Mouse (Mus musculus) cerebellum, adult 2 months (tissue): ENCODE data around the gene Galk2. TPM values are rescaled to one million over a fixed set of nuclear protein-coding genes. Genes with fewer than 3 reads are reported as not detected.

Experiments
- DNase-seq, 2 experiments: peaks; one replicate each; pipeline ENCODE4 v3.0.0; 2021
- H3K27ac ChIP-seq: fragments of 200-500 bp; 2 replicates; pipeline ENCODE4 v1.5.1; 2012; ENCODE audit warnings: low read length, control low read depth, inconsistent platforms; ENCODE audit not compliant: insufficient read depth
- H3K27me3 ChIP-seq: fragments of 200-500 bp; 2 replicates; pipeline ENCODE4 v1.6.1; 2012; ENCODE audit warnings: inconsistent platforms, mild to moderate bottlenecking, low read length, moderate library complexity; ENCODE audit not compliant: control insufficient read depth, insufficient read depth
- H3K4me1 ChIP-seq: fragments of 200-500 bp; 2 replicates; pipeline ENCODE4 v1.6.1; 2011; ENCODE audit warnings: low read length; ENCODE audit not compliant: control insufficient read depth, insufficient read depth
- H3K4me3 ChIP-seq: fragments of 200-500 bp; replicated peaks from 2 replicates; pipeline ENCODE3; 2011; ENCODE audit warnings: mild to moderate bottlenecking, low read depth, low read length, control low read depth; ENCODE audit not compliant: insufficient read depth
- CTCF ChIP-seq: fragments of 200-500 bp; IDR thresholded peaks from 2 replicates; pipeline ENCODE4 v1.5.1; 2011; ENCODE audit warnings: low read depth, mild to moderate bottlenecking, control low read depth, low read length, moderate library complexity, borderline replicate concordance; ENCODE audit not compliant: insufficient read depth
- POLR2A ChIP-seq: fragments of 200-500 bp; IDR thresholded peaks from 2 replicates; pipeline ENCODE4 v1.6.1; 2011; ENCODE audit warnings: low read length, control low read depth, borderline replicate concordance; ENCODE audit not compliant: insufficient read depth
- WGBS: fragments of 180-500 bp; shearing (Covaris S2); methylation state at CpG from one replicate; pipeline ENCODE4 v1.1.7; 2018; 5-methylcytosine and 5-hydroxymethylcytosine counted together
- polyA plus RNA-seq: library from polyadenylated mRNA; depleted of rRNA; stranded (reverse); fragments of >200 nt; gene quantifications from 2 replicates; pipeline ENCODE4 v1.2.3, GENCODE M21; 2012

Gene Galk2
- polyA plus RNA-seq, 1 experiment = 19.2 TPM

DNA sequence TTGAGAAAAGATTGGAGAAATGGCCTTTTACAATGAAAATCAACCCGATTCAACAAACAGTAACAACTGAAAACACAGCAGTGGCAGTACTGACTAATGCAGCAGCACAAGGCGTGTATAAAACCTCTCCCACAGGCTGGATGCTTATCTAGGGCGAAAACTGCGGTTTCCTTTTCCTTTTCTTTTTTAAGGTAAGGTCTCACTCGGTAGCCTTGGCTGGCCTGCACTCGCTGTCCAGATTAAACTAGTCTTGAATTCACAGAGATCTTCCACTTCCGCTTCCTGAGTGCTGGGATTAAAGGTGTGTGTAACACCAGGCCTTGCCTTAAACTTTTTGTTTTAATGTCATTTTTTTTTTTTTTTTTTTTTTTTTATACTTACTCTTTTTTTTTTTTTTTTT lies 20.8 kb upstream of the Galk2 start:
- no peak for TF ChIP-seq POLR2A
- TF ChIP-seq CTCF = no peak
- Histone ChIP-seq H3K4me3 (no peak overlapping the region), H3K27ac (no peak overlapping the region), H3K4me1 (no peaks in the 10 kb centered on the region), H3K27me3 (no peaks in the 10 kb centered on the region)
- DNase-seq = no peak
- WGBS = 97% methylated on average over 7 of the region's 7 CpGs

DNA sequence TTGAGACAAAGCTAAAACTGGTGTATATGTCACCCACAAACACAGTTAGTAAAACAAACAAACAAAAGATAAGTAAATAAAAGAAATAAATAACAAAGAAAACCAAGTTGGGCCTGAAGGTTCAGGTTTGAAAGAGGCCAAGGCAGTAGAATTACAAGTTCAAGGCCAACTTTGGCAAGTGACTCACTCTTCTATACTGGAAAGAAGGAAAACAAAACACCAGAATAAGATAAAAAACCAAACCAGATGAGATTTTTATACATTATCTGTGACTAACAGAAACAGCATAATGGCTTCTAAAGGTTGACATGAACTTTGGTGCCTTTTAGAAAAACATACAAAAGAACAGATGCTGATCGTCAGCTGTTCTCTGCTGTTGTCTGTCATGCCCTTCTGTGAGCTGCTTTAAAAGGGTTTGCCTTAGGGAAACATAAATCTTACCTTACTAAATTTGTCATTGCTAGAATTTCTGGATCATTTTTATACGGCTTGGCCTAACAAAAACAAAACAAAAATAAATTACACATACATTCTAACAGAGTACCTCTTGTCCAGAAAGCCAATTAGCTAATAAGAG lies 20.1 kb upstream of the Galk2 start:
- Histone ChIP-seq H3K4me3 (no peak overlapping the region), H3K27ac (no peak overlapping the region), H3K27me3 (no peaks in the 10 kb centered on the region), H3K4me1 (no peaks in the 10 kb centered on the region)
- 93% methylated on average over 2 of the region's 2 CpGs for WGBS
- DNase-seq = no peak
- TF ChIP-seq CTCF (no peak), POLR2A (no peak)

DNA sequence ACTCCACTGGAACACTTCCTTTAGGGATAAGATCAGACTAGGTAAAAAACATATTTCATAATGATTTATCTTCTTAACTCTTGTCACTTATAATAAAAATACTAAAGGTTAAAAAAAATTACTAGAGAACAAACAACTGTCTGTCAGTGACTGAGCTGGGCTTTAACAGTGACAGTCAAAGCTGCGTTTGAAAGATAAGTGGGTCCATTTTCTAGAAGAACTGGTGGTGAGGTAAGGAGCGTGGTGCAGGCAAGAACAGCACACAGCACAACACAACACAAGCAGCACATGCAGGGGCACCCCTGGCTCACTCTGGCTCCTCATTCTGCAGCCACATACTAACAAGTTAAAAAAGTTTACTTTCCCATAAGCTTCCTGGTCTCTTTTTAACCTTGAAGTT lies 7.7 kb upstream of the Galk2 start:
- H3K27me3 ChIP-seq = no peaks in the 10 kb centered on the region
- H3K4me3 ChIP-seq = no peak overlapping the region
- no peak overlapping the region for H3K27ac ChIP-seq
- WGBS = 73% methylated on average over 2 of the region's 2 CpGs
- no peak for DNase-seq
- peaks cover 5% of the 10 kb centered on the region; the same call in 1 of the 2 replicates for H3K4me1 ChIP-seq
- TF ChIP-seq POLR2A = no peak
- TF ChIP-seq CTCF = no peak

DNA sequence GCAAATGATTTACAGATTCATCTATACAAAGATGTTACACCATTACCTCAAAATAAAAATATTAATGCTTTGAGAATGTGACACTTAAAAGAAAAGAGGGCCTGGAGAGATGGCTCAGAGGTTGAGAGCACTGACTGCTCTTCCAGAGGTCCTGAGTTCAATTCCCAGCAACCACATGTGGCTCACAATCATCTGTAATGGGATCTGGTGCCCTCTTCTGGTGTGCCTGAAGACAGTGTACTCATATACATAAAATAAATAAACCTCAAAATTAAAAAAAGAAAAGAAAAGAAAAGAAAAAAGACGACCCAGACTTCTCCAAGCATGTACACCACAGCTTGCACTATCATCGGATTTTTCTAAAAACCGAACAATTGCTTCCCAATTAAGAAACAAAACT lies 1.2 kb upstream of the Galk2 start:
- Histone ChIP-seq H3K27ac (no peak overlapping the region), H3K4me3 (no peak overlapping the region), H3K27me3 (no peaks in the 10 kb centered on the region), H3K4me1 (no peaks in the 10 kb centered on the region)
- WGBS = 39% methylated on average over 3 of the region's 3 CpGs
- no peak for DNase-seq
- TF ChIP-seq CTCF (no peak), POLR2A (no peak)

DNA sequence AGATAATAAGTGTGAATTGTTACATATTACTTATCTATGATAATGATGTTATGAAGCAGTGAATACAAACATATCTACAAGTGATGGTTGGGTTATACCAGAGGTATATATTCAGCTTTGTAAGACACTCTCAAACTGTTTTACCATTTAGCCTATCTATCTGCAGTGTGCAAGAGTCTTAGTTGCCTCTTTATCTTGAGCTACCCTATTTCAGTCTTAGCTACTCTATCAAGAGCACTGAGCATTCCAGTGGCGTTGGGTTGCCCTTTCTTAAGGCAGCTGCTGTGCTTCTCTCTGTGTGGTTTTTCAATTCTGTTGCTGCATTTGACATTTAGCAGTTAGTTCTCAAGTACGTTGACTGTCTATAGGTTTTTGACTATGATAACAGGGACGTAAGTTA lies 4.9 kb downstream of the Galk2 start:
- H3K4me3 ChIP-seq = no peak overlapping the region
- no peak overlapping the region for H3K27ac ChIP-seq
- no peaks in the 10 kb centered on the region for H3K27me3 ChIP-seq
- H3K4me1 ChIP-seq = no peaks in the 10 kb centered on the region
- no peak for DNase-seq
- WGBS = 76% methylated on average over 3 of the region's 3 CpGs
- no peak for TF ChIP-seq CTCF
- no peak for TF ChIP-seq POLR2A

DNA sequence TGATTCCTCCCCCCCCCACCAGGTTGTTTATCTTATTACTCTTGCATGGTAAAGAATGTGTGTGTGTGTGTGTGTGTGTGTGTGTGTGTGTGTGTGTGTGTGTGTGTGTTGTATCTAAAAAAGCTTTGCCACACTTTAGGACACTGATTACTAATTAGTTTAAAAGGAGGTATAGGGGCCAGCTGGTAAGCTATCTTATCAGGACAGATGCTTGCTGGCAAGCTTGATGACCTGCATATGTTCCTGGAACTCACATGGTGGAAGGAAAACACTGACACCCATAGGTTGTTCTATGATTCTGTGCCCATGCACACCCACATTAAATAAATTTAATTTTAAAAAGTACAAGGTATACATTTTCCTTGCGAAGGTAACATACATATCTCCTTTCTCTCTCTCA lies 5.6 kb downstream of the Galk2 start:
- no peak for TF ChIP-seq CTCF
- no peak for TF ChIP-seq POLR2A
- H3K4me3 ChIP-seq = no peak overlapping the region
- H3K27ac ChIP-seq = no peak overlapping the region
- no peaks in the 10 kb centered on the region for H3K27me3 ChIP-seq
- DNase-seq = no peak
- H3K4me1 ChIP-seq = no peaks in the 10 kb centered on the region
- WGBS = 88% methylated on average over 1 of the region's 1 CpGs

DNA sequence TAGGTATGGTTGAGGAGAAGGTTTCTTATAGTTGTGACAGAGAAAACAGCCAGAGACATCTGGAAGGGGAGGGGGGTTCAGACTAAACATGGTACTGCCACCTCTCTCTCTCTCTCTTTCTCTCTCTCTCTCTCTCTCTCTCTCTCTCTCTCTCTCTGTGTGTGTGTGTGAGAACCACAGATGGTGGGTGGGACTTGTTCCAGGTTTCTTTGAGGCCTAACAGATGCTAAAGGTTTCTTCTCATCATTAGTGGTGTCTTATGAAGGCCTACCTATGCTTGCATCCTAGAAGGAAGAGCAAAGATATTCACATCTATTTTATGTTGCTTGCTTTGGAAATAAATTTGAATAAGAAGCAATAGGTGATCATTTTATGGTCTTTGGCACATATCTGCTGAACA lies 6.7 kb downstream of the Galk2 start:
- Histone ChIP-seq H3K4me3 (no peak overlapping the region), H3K4me1 (no peaks in the 10 kb centered on the region), H3K27me3 (no peaks in the 10 kb centered on the region), H3K27ac (no peak overlapping the region)
- no peak for TF ChIP-seq POLR2A
- TF ChIP-seq CTCF = no peak
- DNase-seq = no peak

DNA sequence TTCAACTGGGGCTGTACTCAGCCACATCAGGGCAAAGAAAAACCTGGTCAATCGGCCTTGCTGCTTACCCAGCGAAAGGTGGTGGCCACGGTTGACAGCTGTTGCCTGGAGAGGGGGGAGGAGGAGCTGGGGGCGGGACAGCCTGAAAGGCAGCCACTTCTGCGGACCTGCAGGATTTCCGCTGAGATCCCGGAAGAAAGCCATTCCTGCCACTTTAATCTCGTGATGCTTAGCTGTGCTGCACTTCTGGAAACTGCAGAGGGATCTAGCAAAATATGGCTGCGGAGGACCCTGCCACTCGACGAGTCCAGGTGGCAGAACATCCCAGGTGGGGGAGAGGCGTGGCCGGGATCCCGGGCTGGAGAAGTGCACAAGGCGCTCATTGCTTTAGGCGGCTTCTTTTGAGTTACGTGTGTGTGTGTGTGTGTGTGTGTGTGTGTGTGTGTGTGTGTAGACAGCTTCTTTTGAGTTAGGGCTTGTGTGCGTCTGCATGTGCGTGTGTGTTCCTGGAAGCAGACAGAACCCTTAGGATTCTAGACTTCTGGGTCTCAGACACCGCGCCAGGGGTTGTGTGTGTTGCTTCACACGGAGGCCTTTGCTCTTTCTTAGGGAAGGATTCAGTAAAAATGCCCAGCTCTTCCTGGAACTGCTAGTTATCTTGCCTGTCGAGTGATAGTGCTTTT lies 7.3 kb downstream of the Galk2 start:
- WGBS = 5% methylated on average over 23 of the region's 23 CpGs
- H3K27ac ChIP-seq = no peak overlapping the region
- H3K4me3 ChIP-seq = peak overlapping the region; percentile 63

More for the DNA sequence above, 7.3 kb downstream of the Galk2 start:
- TF ChIP-seq POLR2A = no peak
- no peak for TF ChIP-seq CTCF
- Histone ChIP-seq H3K4me1 (no peaks in the 10 kb centered on the region), H3K27me3 (no peaks in the 10 kb centered on the region)
- DNase-seq = peak; percentile 56
